Mouse (Mus musculus): ENCODE measurements around the gene Ints3. TPM values are rescaled to one million over a fixed set of nuclear protein-coding genes. Genes with fewer than 3 reads are reported as not detected.

Ints3 gene
- total and polyA plus RNA-seq, 3 experiments = 58.5 to 115 (median 101) TPM

- H3K4me3 ChIP-seq (ENCODE audit: control insufficient read depth in 1 of 2, insufficient read depth in 1 of 2, low read depth in 2 of 2, low read length in 2 of 2) = no peak overlapping the region
- no peaks in the 10 kb centered on the region for H3K9me3 ChIP-seq (replicated peaks; ENCODE audit: insufficient read depth, low read length)
- H3K9ac ChIP-seq (ENCODE audit: control insufficient read depth, low read depth, low read length, poor library complexity, severe bottlenecking) = no peak overlapping the region
- H3K27me3 ChIP-seq (ENCODE audit: control insufficient read depth in 1 of 2, insufficient read depth in 2 of 2, low read length in 2 of 2) = peaks cover 8 to 13% of the 10 kb centered on the region in 2 experiments
- H3K36me3 ChIP-seq (ENCODE audit: control insufficient read depth in 1 of 2, insufficient read depth in 2 of 2, low read length in 2 of 2) = no peaks in the 10 kb centered on the region
- no peak overlapping the region for H3K27ac ChIP-seq (ENCODE audit: control insufficient read depth, low read depth, low read length)
- TF ChIP-seq RAD21 (IDR thresholded peaks at IDR 0.05; ENCODE audit: low read depth, low read length) (no peak), KAT2A (conservative IDR thresholded peaks at IDR 0.05; ENCODE audit: low read depth, low read length) (no peak), ZKSCAN1 (IDR thresholded peaks at IDR 0.05; ENCODE audit: low read depth, low read length) (no peak), MXI1 (IDR thresholded peaks at IDR 0.05; ENCODE audit: low read depth, low read length) (no peak), POLR2A (IDR thresholded peaks at IDR 0.05; ENCODE audit: control insufficient read depth in 1 of 2, insufficient read depth in 1 of 2, low read depth in 1 of 2, low read length in 2 of 2, poor library complexity in 1 of 2) (no peak), TAL1 (IDR thresholded peaks at IDR 0.05; ENCODE audit: low read length) (no peak), SMC3 (IDR thresholded peaks at IDR 0.05; ENCODE audit: low read depth, low read length) (no peak), GABPA (IDR thresholded peaks at IDR 0.05; ENCODE audit: low read depth, low read length) (no peak), GATA1 (IDR thresholded peaks at IDR 0.05; ENCODE audit: low read depth, low read length) (no peak), UBTF (IDR thresholded peaks at IDR 0.05; ENCODE audit: borderline replicate concordance, insufficient read depth, low read depth, low read length) (no peak), CTCF (IDR thresholded peaks at IDR 0.05 in 2 of 3, conservative IDR thresholded peaks at IDR 0.05 in 1 of 3; ENCODE audit: control insufficient read depth in 1 of 3, insufficient read depth in 1 of 3, low read depth in 2 of 3, low read length in 3 of 3, poor library complexity in 1 of 3, severe bottlenecking in 1 of 3) (no peak), ZNF384 (IDR thresholded peaks at IDR 0.05; ENCODE audit: low read depth, low read length) (no peak), TCF12 (IDR thresholded peaks at IDR 0.05; ENCODE audit: low read depth, low read length) (no peak), NELFE (IDR thresholded peaks at IDR 0.05; ENCODE audit: low read depth, low read length) (no peak), MEF2A (IDR thresholded peaks at IDR 0.05; ENCODE audit: extremely low read depth, insufficient replicate concordance, low read depth, low read length, poor library complexity, severe bottlenecking) (no peak), MYB (IDR thresholded peaks at IDR 0.05; ENCODE audit: low read depth, low read length) (no peak)
- no peaks in the 10 kb centered on the region for H3K4me1 ChIP-seq (ENCODE audit: control insufficient read depth in 1 of 2, insufficient read depth in 2 of 2, low read length in 2 of 2)
- no peak for DNase-seq (ENCODE audit: low read depth, low spot score)
- no peaks in the 10 kb centered on the region for H3K79me2 ChIP-seq (ENCODE audit: control insufficient read depth, insufficient read depth, low read length, poor library complexity)
Observed at GRCm38 (mm10) chr3:90462579-90462978, 29.2 kb upstream of the Ints3 start.

GRCm38 (mm10) chr3:90461935-90462334 lies 28.5 kb upstream of the Ints3 start:
- H3K36me3 ChIP-seq (ENCODE audit: control insufficient read depth in 1 of 2, insufficient read depth in 2 of 2, low read length in 2 of 2) = no peaks in the 10 kb centered on the region
- no peaks in the 10 kb centered on the region for H3K79me2 ChIP-seq (ENCODE audit: control insufficient read depth, insufficient read depth, low read length, poor library complexity)
- no peak for TF ChIP-seq MAX (IDR thresholded peaks at IDR 0.05; ENCODE audit: low read length)
- TF ChIP-seq TCF12 (IDR thresholded peaks at IDR 0.05; ENCODE audit: low read depth, low read length) = no peak
- TF ChIP-seq E2F4 (IDR thresholded peaks at IDR 0.05; ENCODE audit: borderline replicate concordance, low read depth, low read length) = no peak
- TF ChIP-seq BHLHE40 (IDR thresholded peaks at IDR 0.05; ENCODE audit: borderline replicate concordance, low read depth, low read length) = no peak
- no peak for TF ChIP-seq CHD1 (IDR thresholded peaks at IDR 0.05; ENCODE audit: low read depth, low read length)
- no peak for TF ChIP-seq MXI1 (IDR thresholded peaks at IDR 0.05; ENCODE audit: low read depth, low read length)
- no peak for TF ChIP-seq MYB (IDR thresholded peaks at IDR 0.05; ENCODE audit: low read depth, low read length)
- TF ChIP-seq SIN3A (IDR thresholded peaks at IDR 0.05; ENCODE audit: low read length) = no peak
- no peak for TF ChIP-seq RAD21 (IDR thresholded peaks at IDR 0.05; ENCODE audit: low read depth, low read length)
- TF ChIP-seq ZNF384 (IDR thresholded peaks at IDR 0.05; ENCODE audit: low read depth, low read length) = no peak
- no peak for TF ChIP-seq ETS1 (IDR thresholded peaks at IDR 0.05; ENCODE audit: low read depth, low read length)
- no peak for TF ChIP-seq ZMIZ1 (IDR thresholded peaks at IDR 0.05; ENCODE audit: low read depth, low read length)
- no peak for TF ChIP-seq POLR2AphosphoS2 (IDR thresholded peaks at IDR 0.05; ENCODE audit: low read length)
- TF ChIP-seq USF1 (IDR thresholded peaks at IDR 0.05; ENCODE audit: low read depth, low read length) = no peak
- no peak for TF ChIP-seq MAFK (IDR thresholded peaks at IDR 0.05; ENCODE audit: borderline replicate concordance, low read depth, low read length)
- TF ChIP-seq SMC3 (IDR thresholded peaks at IDR 0.05; ENCODE audit: low read depth, low read length) = no peak
- TF ChIP-seq TBP (IDR thresholded peaks at IDR 0.05; ENCODE audit: low read depth, low read length) = no peak
- TF ChIP-seq RCOR1 (IDR thresholded peaks at IDR 0.05; ENCODE audit: low read depth, low read length) = no peak
- no peak for TF ChIP-seq POLR2AphosphoS5 (IDR thresholded peaks at IDR 0.05; ENCODE audit: borderline replicate concordance, low read depth, low read length)
- TF ChIP-seq ZC3H11A (IDR thresholded peaks at IDR 0.05; ENCODE audit: low read depth, low read length) = no peak
- no peak overlapping the region for H3K9ac ChIP-seq (ENCODE audit: control insufficient read depth, low read depth, low read length, poor library complexity, severe bottlenecking)
- no peaks in the 10 kb centered on the region for H3K4me1 ChIP-seq (ENCODE audit: control insufficient read depth in 1 of 2, insufficient read depth in 2 of 2, low read length in 2 of 2)
- H3K4me3 ChIP-seq (ENCODE audit: control insufficient read depth in 1 of 2, insufficient read depth in 1 of 2, low read depth in 2 of 2, low read length in 2 of 2) = no peak overlapping the region
- no peak overlapping the region for H3K27ac ChIP-seq (ENCODE audit: control insufficient read depth, low read depth, low read length)
- no peak for DNase-seq (ENCODE audit: low read depth, low spot score)
- H3K9me3 ChIP-seq (replicated peaks; ENCODE audit: insufficient read depth, low read length) = no peaks in the 10 kb centered on the region
- peaks cover 8 to 13% of the 10 kb centered on the region in 2 experiments for H3K27me3 ChIP-seq (ENCODE audit: control insufficient read depth in 1 of 2, insufficient read depth in 2 of 2, low read length in 2 of 2)

Measured in MEL (cell line).